Comparison of ENCODE assay signal across 9 mouse cellular contexts in the genomic region with DNA sequence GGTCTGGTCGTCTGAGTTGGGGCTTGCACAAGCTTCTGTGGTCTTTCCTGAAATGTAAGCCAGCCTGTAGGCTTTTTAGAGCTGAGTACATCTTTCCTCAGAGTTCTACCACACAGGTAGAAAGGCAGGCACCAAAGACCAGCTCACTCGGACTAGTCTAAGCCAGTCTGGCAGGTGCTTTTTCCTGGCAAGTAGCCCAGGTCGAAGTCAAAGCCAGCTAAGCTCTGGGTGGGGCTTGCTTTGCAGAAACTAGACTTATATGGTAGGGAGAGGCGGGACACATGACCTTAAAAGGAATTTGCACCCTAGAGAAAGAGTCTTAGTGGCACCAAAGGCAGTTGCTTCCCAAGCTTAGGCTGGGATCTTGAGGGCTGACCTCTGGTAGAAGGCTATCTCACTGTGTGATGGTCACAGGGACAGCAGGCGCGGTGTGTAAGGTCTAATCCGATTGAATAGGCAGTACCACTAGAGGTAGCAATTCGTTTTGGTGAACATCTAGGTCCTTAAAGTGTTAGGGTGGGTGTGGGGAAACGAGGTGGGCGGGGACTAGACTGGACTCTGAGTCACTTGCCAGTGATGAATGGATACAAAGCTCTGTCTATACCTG. TPM values are rescaled to one million over a fixed set of nuclear protein-coding genes. Genes with fewer than 3 reads are reported as not detected.
DNase-seq lines count a peak whose midpoint lies in the region; ATAC-seq and TF ChIP-seq lines count a peak whose summit lies in the region.
"Not testable (repeated sequence)": the region's sequence is repeated elsewhere in the genome, so short reads cannot be mapped to it uniquely, and the experiment has no call there.
"Had no signal": no experiment of that assay in that cellular context is flagged by ENCODE, and none has a peak within 500 bp of the region (broad histone marks: within the 10 kb centered on the region; RNA-seq: fewer than 3 reads in every experiment).

No protein-coding gene starts in this region.

- H3K27me3 ChIP-seq in embryonic facial prominence, embryonic 14.5 days (replicated peaks; ENCODE audit: control insufficient read depth, insufficient read depth, low read length); heart, embryonic 11.5 days (ENCODE audit: control insufficient read depth, insufficient read depth, low read length); intestine, embryonic 15.5 days (replicated peaks); limb, embryonic 14.5 days (ENCODE audit: control insufficient read depth, insufficient read depth, low read length); megakaryocyte, embryonic 14.5 days (replicated peaks); splenic B cell, adult 2 months (ENCODE audit: control insufficient read depth, insufficient read depth, low read length, poor library complexity, severe bottlenecking): not testable (repeated sequence)

- WGBS in embryonic facial prominence, embryonic 14.5 days = 33% methylated on average over 7 of the region's 10 CpGs
- 25% methylated on average over 8 of the region's 10 CpGs for WGBS in heart, embryonic 11.5 days (ENCODE audit: insufficient replicate concordance)
- WGBS in intestine, embryonic 15.5 days = 23% methylated on average over 8 of the region's 10 CpGs
- WGBS in limb, embryonic 14.5 days = 37% methylated on average over 8 of the region's 10 CpGs

- TF ChIP-seq POLR2A in limb, embryonic 14.5 days (IDR thresholded peaks at IDR 0.05; ENCODE audit: borderline replicate concordance, extremely low read depth, insufficient read depth, insufficient read length) = not testable (repeated sequence)

- not testable (repeated sequence) for H3K36me3 ChIP-seq in embryonic facial prominence, embryonic 14.5 days (ENCODE audit: control insufficient read depth, insufficient read depth, low read length); heart, embryonic 11.5 days (ENCODE audit: control insufficient read depth, insufficient read depth, low read length); intestine, embryonic 15.5 days; limb, embryonic 14.5 days (ENCODE audit: control insufficient read depth, insufficient read depth, low read length); megakaryocyte, embryonic 14.5 days (replicated peaks; ENCODE audit: low read length); splenic B cell, adult 2 months (ENCODE audit: control insufficient read depth, insufficient read depth, low read length, poor library complexity, severe bottlenecking)

- DNase-seq in ES-CJ7 (ENCODE audit: low read depth, low spot score) = peak; percentile 71
- peak; percentile 58 for DNase-seq in embryonic facial prominence, embryonic 14.5 days (ENCODE audit: low spot score)
- not testable (repeated sequence) for DNase-seq in limb, embryonic 14.5 days (ENCODE audit: low spot score)
- peak; percentile 37 for DNase-seq in splenic B cell, adult 2 months (ENCODE audit: low read depth, low spot score)

- not testable (repeated sequence) for H3K4me1 ChIP-seq in brown adipose tissue, adult 24 weeks (ENCODE audit: control insufficient read depth, insufficient read depth, insufficient read length, low read length); embryonic facial prominence, embryonic 14.5 days (ENCODE audit: control insufficient read depth, insufficient read depth, low read length); heart, embryonic 11.5 days (ENCODE audit: control insufficient read depth, insufficient read depth, low read length); intestine, embryonic 15.5 days (replicated peaks); limb, embryonic 14.5 days (ENCODE audit: control insufficient read depth, insufficient read depth, low read length)
- peaks cover 19% of the 10 kb centered on the region for H3K4me1 ChIP-seq in megakaryocyte, embryonic 14.5 days

- peak overlapping the region; percentile 38 for H3K4me2 ChIP-seq in embryonic facial prominence, embryonic 14.5 days (ENCODE audit: low read depth, low read length)
- H3K4me2 ChIP-seq in heart, embryonic 11.5 days = peak overlapping the region; percentile 53
- peak overlapping the region; percentile 48 for H3K4me2 ChIP-seq in intestine, embryonic 15.5 days (replicated peaks)
- peak overlapping the region; percentile 15; the same call in 1 of the 2 replicates for H3K4me2 ChIP-seq in limb, embryonic 14.5 days (replicated peaks; ENCODE audit: low read depth, low read length, severe bottlenecking)

- H3K27ac ChIP-seq in brown adipose tissue, adult 24 weeks (replicated peaks; ENCODE audit: low read depth, low read length); embryonic facial prominence, embryonic 14.5 days (replicated peaks; ENCODE audit: low read depth, low read length); limb, embryonic 14.5 days (replicated peaks; ENCODE audit: low read depth, low read length): not testable (repeated sequence)
- H3K27ac ChIP-seq in heart, embryonic 11.5 days (ENCODE audit: low read depth, low read length) = peak overlapping the region; percentile 29; the same call in 1 of the 2 replicates
- peak overlapping the region; percentile 74 for H3K27ac ChIP-seq in intestine, embryonic 15.5 days

- not testable (repeated sequence) for H3K9ac ChIP-seq in embryonic facial prominence, embryonic 14.5 days (ENCODE audit: low read depth, low read length); heart, embryonic 11.5 days (ENCODE audit: low read depth, low read length); intestine, embryonic 15.5 days; limb, embryonic 14.5 days (ENCODE audit: low read depth, low read length, severe bottlenecking)

- ATAC-seq in embryonic facial prominence, embryonic 14.5 days (ENCODE audit: low read depth) = peak; percentile 86
- ATAC-seq in heart, embryonic 11.5 days (replicated peaks; ENCODE audit: insufficient number of reproducible peaks, low FRiP score, low TSS enrichment) = peak; percentile 69
- peak; percentile 95 for ATAC-seq in intestine, embryonic 15.5 days
- ATAC-seq in limb, embryonic 14.5 days (ENCODE audit: low FRiP score, low read depth) = peak; percentile 67

- H3K9me3 ChIP-seq in embryonic facial prominence, embryonic 14.5 days (ENCODE audit: control insufficient read depth, low read length); heart, embryonic 11.5 days (replicated peaks; ENCODE audit: control insufficient read depth, low read length); intestine, embryonic 15.5 days; limb, embryonic 14.5 days (ENCODE audit: control insufficient read depth, low read length); megakaryocyte, embryonic 14.5 days: not testable (repeated sequence)

- peak overlapping the region; percentile 35 for H3K4me3 ChIP-seq in brown adipose tissue, adult 24 weeks (ENCODE audit: insufficient read depth, low read depth, low read length)
- H3K4me3 ChIP-seq in embryonic facial prominence, embryonic 14.5 days (ENCODE audit: low read depth, low read length); intestine, embryonic 15.5 days (replicated peaks); limb, embryonic 14.5 days (replicated peaks; ENCODE audit: low read length): not testable (repeated sequence)
- peak overlapping the region; percentile 23 for H3K4me3 ChIP-seq in heart, embryonic 11.5 days (ENCODE audit: low read depth, low read length)
- peak overlapping the region; percentile 84 for H3K4me3 ChIP-seq in megakaryocyte, embryonic 14.5 days (replicated peaks)

RNA-seq across cellular contexts. Expression of gene Tuft1, which starts 0.6 kb away (rescaled TPM):
- 0.42 and 0.79 TPM in 2 replicates for polyA plus RNA-seq in brown adipose tissue, adult 24 weeks (2012; ENCODE audit: insufficient read depth, insufficient read length, missing spikeins)
- polyA plus RNA-seq in embryonic facial prominence, embryonic 14.5 days (2014; fragmentation: Nextera tagmentation; extraction: Ambion mirVana) = 10.6 TPM in 2 replicates
- 8.7 and 10.5 TPM in 2 replicates for polyA plus RNA-seq in heart, embryonic 11.5 days (2014; fragmentation: Nextera tagmentation; extraction: Ambion mirVana)
- polyA plus RNA-seq in intestine, embryonic 15.5 days (2015; fragmentation: Nextera tagmentation; extraction: Ambion mirVana) = 10.2 and 11.6 TPM in 2 replicates
- 9.8 and 11.9 TPM in 2 replicates for polyA plus RNA-seq in limb, embryonic 14.5 days (2012; rRNA removed)
- polyA plus RNA-seq in limb, embryonic 14.5 days (2014; fragmentation: Nextera tagmentation; extraction: Ambion mirVana) = 16.6 and 19.1 TPM in 2 replicates
- 1.8 and 6.8 TPM in 2 replicates for polyA plus RNA-seq in megakaryocyte, embryonic 14.5 days (2012; ENCODE audit: insufficient read depth, low replicate concordance)

RNA-seq across cellular contexts. Expression of gene Gm10972, which starts 16.3 kb away (rescaled TPM):
- not detected in 2 replicates for polyA plus RNA-seq in brown adipose tissue, adult 24 weeks (2012; ENCODE audit: insufficient read depth, insufficient read length, missing spikeins)
- polyA plus RNA-seq in embryonic facial prominence, embryonic 14.5 days (2014; fragmentation: Nextera tagmentation; extraction: Ambion mirVana) = not detected in 2 replicates
- polyA plus RNA-seq in heart, embryonic 11.5 days (2014; fragmentation: Nextera tagmentation; extraction: Ambion mirVana) = not detected in 2 replicates
- not detected in 2 replicates for polyA plus RNA-seq in intestine, embryonic 15.5 days (2015; fragmentation: Nextera tagmentation; extraction: Ambion mirVana)
- polyA plus RNA-seq in limb, embryonic 14.5 days (2012; rRNA removed) = not detected in 2 replicates
- polyA plus RNA-seq in limb, embryonic 14.5 days (2014; fragmentation: Nextera tagmentation; extraction: Ambion mirVana) = not detected in 2 replicates
- not detected in 2 replicates for polyA plus RNA-seq in megakaryocyte, embryonic 14.5 days (2012; ENCODE audit: insufficient read depth, low replicate concordance)
- polyA plus RNA-seq: neural tube, embryonic 11.5 days had no signal

RNA-seq across cellular contexts. Expression of gene Selenbp2, which starts 34.1 kb away (rescaled TPM):
- polyA plus RNA-seq in brown adipose tissue, adult 24 weeks (2012; ENCODE audit: insufficient read depth, insufficient read length, missing spikeins) = not detected in 2 replicates
- polyA plus RNA-seq in embryonic facial prominence, embryonic 14.5 days (2014; fragmentation: Nextera tagmentation; extraction: Ambion mirVana) = 0.32 and 0.97 TPM in 2 replicates
- 0.72 and 2.0 TPM in 2 replicates for polyA plus RNA-seq in heart, embryonic 11.5 days (2014; fragmentation: Nextera tagmentation; extraction: Ambion mirVana)
- polyA plus RNA-seq in intestine, embryonic 15.5 days (2015; fragmentation: Nextera tagmentation; extraction: Ambion mirVana) = 4.0 and 5.5 TPM in 2 replicates
- polyA plus RNA-seq in limb, embryonic 14.5 days (2012; rRNA removed) = 1.2 and 1.7 TPM in 2 replicates
- polyA plus RNA-seq in limb, embryonic 14.5 days (2014; fragmentation: Nextera tagmentation; extraction: Ambion mirVana) = 0.47 and 0.57 TPM in 2 replicates
- polyA plus RNA-seq in megakaryocyte, embryonic 14.5 days (2012; ENCODE audit: insufficient read depth, low replicate concordance) = 0.23 TPM in 1 of 2 replicates, not detected in the other
- polyA plus RNA-seq: neural tube, embryonic 11.5 days had no signal
